ENCODE assay signal across 24 mouse cellular contexts in genomic region chr4:102967811-102968210, GRCm38 (mm10). TPM values are rescaled to one million over a fixed set of nuclear protein-coding genes. Genes with fewer than 3 reads are reported as not detected.
"Had no signal": no experiment of that assay in that cellular context is flagged by ENCODE, and none has a peak within 500 bp of the region (broad histone marks: within the 10 kb centered on the region; RNA-seq: fewer than 3 reads in every experiment).

No protein-coding gene starts in this region.

- H3K36me3 ChIP-seq: kidney, embryonic 15.5 days; liver, embryonic 13.5 days; stomach, embryonic 15.5 days had no signal

- H3K9ac ChIP-seq: kidney, embryonic 15.5 days; liver, embryonic 13.5 days; stomach, embryonic 15.5 days had no signal

- H3K4me1 ChIP-seq: stomach, embryonic 15.5 days had no signal

- DNase-seq: kidney, adult 11 months; kidney, adult 8-10 months; kidney, postnatal 10 days; kidney, postnatal 36 days; layer of hippocampus, postnatal 36 days; liver, embryonic 13.5 days; lung, adult 2 months; lung, postnatal 14 days; lung, postnatal 4 days; midbrain, embryonic 14.5 days; right cerebral cortex, adult 18-20 months; right cerebral cortex, postnatal 14 days; spleen, adult 18-20 months had no signal

- H3K27me3 ChIP-seq: kidney, embryonic 15.5 days; liver, embryonic 13.5 days; stomach, embryonic 15.5 days had no signal

- H3K27ac ChIP-seq: kidney, embryonic 15.5 days; left cerebral cortex, adult 2 months; liver, embryonic 13.5 days; stomach, embryonic 15.5 days had no signal

- H3K4me3 ChIP-seq: kidney, embryonic 15.5 days; left cerebral cortex, adult 2 months; liver, embryonic 13.5 days; stomach, embryonic 15.5 days had no signal

- H3K4me2 ChIP-seq: kidney, embryonic 15.5 days; liver, embryonic 13.5 days; midbrain, embryonic 11.5 days; stomach, embryonic 15.5 days had no signal

- H3K9me3 ChIP-seq: kidney, embryonic 15.5 days; liver, embryonic 13.5 days; stomach, embryonic 15.5 days had no signal

RNA-seq across cellular contexts. Expression of gene Tctex1d1, which starts 10.6 kb away (rescaled TPM):
- total RNA-seq: liver, adult 2 months; megakaryocyte-erythroid progenitor cell, adult 5-6 weeks had no signal
- polyA plus RNA-seq: liver, adult 2 months; lung, adult 2 months; midbrain, embryonic 11.5 days had no signal

RNA-seq across cellular contexts. Expression of gene Insl5, which starts 58.8 kb away (rescaled TPM):
- total RNA-seq: layer of hippocampus, postnatal 10 days; liver, adult 2 months; megakaryocyte progenitor cell, adult 5-6 weeks; megakaryocyte-erythroid progenitor cell, adult 5-6 weeks had no signal
- polyA plus RNA-seq: liver, adult 2 months; liver, embryonic 13.5 days; liver, embryonic 16.5 days; lung, adult 2 months; lung, embryonic 16.5 days; midbrain, embryonic 14.5 days; neural tube, embryonic 11.5 days; stomach, embryonic 15.5 days had no signal
